Mouse (Mus musculus) lung, adult 2 months (tissue): ENCODE results near the gene Sstr2.

Experiments
- CTCF ChIP-seq: fragments of 200-500 bp; IDR thresholded peaks from 2 replicates; pipeline ENCODE4 v1.5.1; 2011; ENCODE audit warnings: mild to moderate bottlenecking, low read length, control low read depth; ENCODE audit not compliant: insufficient read depth
- POLR2A ChIP-seq: fragments of 200-500 bp; IDR thresholded peaks from 2 replicates; pipeline ENCODE4 v1.6.1; 2011; ENCODE audit warnings: low read depth, mild to moderate bottlenecking, control low read depth, low read length, borderline replicate concordance; ENCODE audit errors: extremely low read depth

- TF ChIP-seq POLR2A = no peak
- TF ChIP-seq CTCF = no peak
These were observed 12.7 kb downstream of the Sstr2 start for GRCm38 (mm10) chr11:113631862-113632261.
